Mouse (Mus musculus) layer of hippocampus, adult 18-20 months (tissue): ENCODE data around the gene Tasp1. TPM values are rescaled to one million over a fixed set of nuclear protein-coding genes. Genes with fewer than 3 reads are reported as not detected.
A peak's percentile ranks its signal among the peaks of the same experiment; 100 is the strongest.
"Not testable (repeated sequence)": the region's sequence is repeated elsewhere in the genome, so short reads cannot be mapped to it uniquely, and the experiment has no call there.

Experiments
- DNase-seq, 2 experiments: peaks; one replicate each; pipeline ENCODE4 v3.0.0; 2022; ENCODE audit warnings: low spot score in 2 of 2
- total RNA-seq, 2 experiments: library from RNA; stranded (reverse); gene quantifications; 2 replicates each; pipeline ENCODE4 v1.2.3; 2021

Tasp1 gene
- total RNA-seq, 2 experiments from 2014 or later: 30.5 to 31.8 TPM

DNA sequence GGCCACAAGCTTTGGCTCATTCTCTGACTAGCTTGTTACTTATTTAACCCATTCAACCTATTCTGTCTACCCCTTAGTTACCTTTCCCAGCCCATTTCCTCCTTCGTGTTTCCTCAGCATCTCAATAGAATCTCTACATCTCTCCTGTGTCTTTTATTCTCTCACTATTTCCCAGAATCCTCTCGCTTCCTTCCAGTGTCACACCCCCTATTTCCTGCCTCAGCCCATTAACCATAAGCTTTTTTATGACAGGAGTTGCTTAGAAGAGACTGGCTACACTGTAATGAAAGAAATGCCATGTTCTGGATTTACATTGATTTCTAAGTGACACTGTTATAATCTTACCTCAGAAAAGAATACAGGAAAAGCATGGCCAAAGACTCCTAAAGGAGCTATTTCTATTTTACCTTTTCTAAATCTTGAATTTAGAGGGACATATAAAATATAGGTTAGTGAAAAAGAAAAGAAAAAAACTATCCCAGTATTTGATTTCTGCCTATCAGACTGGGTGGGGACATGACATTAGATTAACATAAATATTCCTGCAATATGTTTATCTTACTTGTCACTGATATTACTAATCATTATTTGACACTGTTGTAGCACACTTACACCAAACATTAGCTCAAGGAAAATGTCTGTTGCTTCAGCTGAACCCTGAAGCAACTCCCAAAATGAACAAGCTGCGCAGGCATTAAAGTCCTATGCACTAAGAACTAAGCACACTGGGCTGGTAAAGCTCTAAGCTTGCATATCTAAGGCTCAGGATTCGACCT is 6.3 kb downstream of the Tasp1 start:
- DNase-seq: no peak

DNA sequence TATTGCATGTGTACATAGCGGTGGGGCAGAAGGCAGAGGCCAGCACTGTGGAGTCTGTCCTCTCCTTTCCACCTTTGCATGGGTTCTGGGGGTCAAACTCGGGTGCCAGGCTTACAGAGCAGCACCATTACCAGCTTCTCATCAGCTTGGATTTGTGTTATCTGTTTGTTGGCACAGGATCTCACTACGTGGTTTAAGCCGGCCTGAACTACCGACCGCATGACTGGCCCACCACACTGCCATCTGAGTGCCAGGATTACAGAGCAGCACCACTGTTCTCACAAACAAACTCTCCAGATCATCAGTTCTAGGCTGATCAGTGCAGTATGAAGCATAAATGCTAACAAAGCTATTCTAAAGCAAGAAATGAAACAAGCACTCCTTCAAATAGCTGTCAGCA is 8.5 kb downstream of the Tasp1 start:
- DNase-seq: no peak

DNA sequence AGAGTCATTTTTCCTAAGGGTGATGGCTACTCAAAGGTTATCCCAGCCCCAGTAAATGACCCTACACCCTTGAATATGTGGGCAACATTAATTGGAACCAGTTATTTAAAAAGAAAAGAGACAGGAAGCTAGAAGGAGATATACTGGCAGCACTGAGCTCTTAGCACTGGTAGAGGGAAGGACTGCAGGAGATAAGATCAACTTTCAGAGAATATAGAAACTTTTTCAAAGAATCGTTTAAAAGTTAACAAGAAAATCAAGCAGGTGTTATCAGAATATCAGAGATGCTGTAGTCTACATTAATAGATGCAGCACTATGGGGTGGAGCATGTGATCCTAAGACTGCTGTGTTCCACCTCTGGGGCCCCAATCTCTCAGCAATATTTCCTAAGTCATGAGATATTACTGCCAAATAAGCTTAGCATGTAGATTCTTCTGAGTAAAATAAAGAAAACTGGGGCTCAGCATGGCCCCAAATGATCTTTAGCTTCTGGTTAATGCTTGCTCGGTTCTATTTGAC is 14.9 kb downstream of the Tasp1 start:
- no peak for DNase-seq

DNA sequence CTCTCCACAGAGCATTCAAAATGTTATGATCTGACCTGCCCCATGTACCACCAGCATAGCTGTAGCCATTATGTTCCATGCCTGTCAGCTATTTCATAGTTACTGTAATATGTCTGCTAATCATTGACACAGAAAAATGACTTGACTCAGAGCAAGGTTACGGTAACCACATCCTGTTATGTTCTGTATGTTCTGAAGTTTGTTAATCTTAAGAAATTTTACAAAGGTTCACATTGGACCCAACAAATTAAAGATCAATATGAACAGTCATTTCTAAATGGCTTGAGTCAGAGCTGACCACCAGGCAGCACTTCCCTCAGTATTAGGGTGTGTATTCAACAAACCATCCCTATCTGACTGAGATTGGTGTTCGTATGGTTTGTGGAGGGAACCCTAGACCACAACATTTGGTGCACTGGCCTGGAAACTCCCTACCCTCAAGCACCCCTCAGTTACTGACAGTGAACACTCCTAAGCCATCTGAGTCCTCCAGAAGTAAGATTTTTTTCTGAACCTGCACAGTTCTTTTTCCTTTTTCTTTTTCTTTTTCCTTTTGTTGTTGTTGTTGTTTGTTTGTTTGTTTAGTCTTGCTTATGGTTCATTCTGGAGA is 24.0 kb downstream of the Tasp1 start:
- DNase-seq: no peak

DNA sequence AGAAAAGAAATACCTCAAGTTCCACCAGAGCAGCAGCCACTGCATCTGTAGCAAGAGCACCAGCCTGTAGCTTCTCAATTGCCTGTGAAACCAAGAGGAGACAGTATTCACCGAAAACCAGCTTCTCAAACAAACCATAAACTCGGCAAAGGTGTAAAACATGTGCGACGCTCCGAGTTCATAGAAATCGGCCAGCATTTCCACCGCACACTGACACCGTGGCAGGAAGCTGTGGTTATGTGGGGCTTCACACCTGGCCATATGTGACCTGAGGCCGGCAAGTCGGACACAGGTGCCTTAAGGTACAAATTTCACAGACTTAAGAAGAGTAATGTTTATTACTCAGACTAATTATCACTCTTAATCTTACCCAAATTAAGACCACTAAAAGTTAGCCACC is 24.5 kb downstream of the Tasp1 start:
- DNase-seq: no peak

DNA sequence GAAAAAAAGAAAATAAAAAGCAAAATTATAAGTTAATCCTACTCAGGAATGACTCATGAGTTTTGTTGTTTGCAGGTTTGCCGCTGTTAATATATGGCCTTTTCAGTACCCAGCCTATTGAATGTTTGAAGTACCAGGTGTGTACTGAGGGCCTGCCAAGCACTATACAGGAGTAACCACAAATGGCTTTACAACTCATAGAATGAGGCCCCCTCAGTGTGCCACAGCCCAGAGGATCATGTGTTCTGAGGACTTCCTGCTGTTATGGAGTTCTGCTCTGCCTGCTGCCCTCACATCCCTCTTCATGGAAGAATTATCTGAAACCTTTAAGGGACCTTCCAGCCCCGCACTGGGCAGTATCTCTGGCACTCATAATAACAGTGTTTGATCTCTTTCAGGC is 29.1 kb downstream of the Tasp1 start:
- no peak for DNase-seq

DNA sequence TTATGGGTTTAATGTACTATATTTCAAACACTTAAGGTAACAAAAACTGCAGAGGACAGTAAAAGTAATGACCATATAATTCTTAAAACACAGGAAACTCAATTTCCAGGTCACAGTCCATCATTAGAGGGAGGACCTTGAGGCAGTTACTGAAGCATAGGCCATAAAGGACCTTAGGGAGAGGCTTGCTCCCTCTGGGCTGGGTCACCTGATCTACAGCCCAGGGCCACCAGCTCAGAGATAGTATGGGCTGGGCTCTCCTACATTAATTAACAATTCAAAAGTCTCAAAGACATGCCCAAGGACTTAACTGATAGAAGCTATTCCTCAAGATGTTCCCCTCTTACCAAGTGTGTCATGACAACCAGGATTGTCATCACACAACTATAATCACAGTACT is 29.8 kb downstream of the Tasp1 start:
- no peak for DNase-seq

DNA sequence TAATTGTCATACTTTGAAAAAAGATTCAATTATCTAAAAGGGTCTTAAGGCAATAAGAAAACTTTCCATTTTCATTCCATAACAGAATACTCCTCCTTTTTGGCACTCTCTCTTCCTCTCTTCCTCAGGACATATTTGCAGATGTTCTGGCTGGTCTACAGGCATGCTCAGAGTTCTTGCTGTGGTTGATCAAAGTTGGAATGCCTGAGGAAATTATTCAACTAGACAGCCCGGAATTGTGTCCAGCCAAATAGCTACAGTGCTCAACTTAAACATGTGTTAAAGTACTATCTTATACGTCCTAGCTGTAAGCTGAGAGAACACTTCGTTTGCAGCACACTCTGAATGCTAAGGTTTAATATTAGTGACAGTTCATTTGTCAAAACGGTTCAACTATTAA is 41.7 kb downstream of the Tasp1 start:
- DNase-seq: no peak

DNA sequence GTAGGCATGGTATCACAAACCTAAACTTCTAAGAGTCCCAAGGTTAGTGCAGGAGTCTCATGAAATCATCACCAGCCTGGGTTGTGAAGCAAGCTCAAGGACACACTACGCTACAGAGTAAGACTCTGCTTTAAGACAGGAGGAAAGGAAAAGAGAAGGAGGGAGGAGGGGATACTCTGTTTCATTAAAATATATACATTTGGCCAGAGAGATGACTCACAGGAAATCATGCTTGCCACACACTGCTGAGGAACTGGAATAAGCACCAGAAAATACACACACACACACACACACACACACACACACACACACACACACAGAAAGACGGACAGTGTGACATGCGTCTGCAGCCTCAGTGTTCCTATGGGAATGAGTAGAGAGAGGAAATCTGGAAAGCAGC is 59.2 kb downstream of the Tasp1 start:
- DNase-seq: no peak

DNA sequence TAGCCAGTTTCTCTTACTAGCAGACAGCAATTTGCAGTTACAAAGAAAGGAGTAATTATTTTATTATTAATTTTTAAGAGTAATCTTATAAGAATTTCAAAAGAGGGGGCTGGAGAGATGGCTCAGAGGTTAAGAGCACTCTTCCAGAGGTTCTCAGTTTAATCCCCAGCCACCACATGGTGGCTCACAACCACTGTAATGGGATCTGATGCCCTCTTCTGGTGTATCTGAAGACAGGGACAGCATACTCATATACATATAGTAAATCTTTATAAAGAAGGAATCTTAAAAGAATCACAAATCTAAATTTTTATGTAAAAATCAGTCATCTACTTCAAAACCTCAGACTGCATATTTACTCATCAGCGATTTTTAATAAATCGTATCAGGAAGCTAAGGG is 68.4 kb downstream of the Tasp1 start:
- DNase-seq: no peak

DNA sequence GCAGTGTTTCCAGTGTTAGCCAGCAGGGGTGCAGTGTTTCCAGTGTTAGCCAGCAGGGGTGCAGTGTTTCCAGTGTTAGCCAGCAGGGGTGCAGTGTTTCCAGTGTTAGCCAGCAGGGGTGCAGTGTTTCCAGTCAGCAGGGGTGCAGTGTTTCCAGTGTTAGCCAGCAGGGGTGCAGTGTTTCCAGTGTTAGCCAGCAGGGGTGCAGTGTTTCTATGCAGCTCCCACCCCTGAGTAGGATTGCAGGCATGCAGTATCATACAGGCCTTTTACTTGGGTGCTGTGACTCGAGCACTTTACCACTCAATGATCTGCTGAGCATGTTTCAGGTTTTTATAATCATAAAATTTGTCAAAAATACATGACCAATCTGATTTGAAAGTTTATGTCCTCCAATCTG is 76.7 kb downstream of the Tasp1 start:
- DNase-seq: not testable (repeated sequence)

DNA sequence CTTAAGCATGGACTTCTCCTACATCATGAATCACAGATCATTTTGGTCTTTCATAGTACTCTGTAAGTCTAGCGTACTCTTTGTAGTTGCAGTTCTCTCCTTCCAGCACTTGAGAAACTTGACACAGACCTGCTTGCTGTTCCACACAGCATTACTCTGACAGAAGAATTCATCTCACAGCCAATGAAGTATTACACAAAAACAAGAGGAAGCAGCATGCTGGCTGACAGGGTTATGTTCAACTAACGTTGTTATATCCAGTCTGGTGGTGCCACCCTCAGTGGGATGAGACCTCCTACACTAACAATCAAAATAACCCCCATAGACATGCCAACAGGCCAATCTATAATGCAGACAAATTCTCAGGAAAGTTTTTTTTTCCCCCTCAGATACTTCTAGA is 99.2 kb downstream of the Tasp1 start:
- no peak for DNase-seq

DNA sequence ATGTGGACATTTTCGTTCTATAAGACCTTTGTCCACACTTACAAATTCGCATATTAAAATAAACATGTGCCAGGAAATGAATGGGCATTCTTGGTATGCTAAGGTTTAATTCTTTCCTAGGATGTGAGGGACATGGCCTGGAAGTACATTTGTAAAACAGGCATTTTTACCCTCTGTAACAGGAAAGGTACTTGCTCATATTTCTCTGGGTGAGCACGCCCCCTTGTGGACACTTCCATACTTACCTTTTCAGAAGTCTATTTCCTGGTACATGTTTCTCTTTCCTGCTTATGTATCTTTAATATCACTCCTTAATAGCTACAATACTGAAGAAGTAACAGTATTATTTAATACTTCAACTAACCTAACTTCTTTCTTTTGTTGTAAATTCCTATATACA is 100.3 kb downstream of the Tasp1 start:
- peak in 1 of 2 experiments; percentile 60 for DNase-seq

DNA sequence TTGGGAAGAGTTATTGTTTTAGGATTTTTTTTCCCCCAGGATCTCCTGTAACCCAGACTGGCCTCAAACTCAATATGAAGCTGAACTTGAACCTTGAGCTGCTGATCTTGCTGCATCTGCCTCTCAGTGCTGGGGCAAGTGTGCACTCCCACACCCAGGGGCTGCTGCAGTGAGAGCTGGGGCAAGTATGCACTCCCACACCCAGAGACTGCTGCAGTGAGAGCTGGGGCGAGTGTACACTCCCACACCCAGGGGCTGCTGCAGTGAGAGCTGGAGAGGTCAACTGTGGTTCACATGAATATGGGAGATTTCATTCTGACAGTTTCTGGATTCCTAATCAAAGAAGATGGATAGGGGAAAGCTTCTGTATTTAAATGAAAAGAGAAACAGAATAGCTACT is 117.8 kb downstream of the Tasp1 start:
- no peak for DNase-seq

DNA sequence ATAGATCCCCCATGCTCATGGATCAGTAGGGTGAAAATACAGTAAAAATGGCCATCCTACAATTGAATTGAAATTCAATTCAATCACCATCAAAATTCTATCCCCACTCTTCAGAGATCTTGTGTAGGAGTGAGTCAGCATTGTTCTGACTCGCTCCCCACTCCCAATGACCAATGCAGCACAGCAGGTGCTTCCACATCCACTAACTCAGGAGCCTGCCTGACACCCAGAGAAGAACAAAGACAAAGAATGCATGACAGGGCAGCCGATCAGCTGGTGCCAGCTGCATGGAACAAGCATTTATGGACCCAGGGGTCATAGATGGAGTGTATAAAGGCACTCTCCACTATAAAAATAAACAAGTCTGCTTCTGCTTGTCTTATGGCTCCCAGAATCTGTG is 129.0 kb downstream of the Tasp1 start:
- no peak for DNase-seq

DNA sequence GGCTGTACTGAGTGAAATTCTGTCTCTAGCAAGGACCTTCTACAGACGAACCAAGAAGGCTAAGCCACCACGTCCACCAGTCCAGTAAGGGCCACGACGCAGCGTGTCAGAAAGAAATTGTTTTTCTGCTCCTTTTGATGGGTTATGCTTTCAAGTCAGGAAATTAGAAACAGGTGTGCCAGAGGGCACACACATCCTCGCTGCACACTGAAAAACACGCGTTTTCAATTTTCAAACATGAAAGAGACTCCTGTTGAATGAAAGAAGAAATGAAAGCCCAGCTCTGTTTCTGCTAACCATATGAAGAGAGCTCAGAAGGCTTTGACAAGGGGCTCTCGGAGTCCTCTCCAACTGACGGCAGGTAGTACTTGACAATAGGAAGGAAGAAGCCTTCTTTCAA is 132.0 kb downstream of the Tasp1 start:
- DNase-seq: no peak

DNA sequence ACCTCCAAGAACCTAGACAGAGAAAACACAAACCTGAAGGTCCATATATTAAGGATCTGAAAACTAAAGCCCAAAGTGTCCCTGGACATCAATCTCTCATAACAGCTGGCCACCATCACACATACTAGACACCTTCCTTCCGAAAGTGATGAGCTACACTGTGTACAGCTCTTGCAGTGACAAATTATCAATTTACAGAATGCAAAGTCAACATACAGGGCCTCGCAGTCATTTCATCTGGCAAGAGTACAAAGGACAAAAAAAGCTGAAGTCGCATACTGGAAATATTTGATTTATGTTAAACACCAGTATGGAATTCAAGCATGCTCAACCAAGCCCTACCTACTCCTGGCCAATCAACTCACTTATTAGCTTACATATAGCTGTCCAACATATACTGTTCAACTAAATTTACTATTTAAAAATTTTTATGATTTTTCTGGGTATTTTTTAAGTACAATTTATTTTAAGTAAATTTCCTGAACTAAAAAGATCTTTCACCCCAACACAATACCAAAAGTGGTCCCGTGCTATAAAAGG is 132.5 kb downstream of the Tasp1 start:
- DNase-seq: no peak

DNA sequence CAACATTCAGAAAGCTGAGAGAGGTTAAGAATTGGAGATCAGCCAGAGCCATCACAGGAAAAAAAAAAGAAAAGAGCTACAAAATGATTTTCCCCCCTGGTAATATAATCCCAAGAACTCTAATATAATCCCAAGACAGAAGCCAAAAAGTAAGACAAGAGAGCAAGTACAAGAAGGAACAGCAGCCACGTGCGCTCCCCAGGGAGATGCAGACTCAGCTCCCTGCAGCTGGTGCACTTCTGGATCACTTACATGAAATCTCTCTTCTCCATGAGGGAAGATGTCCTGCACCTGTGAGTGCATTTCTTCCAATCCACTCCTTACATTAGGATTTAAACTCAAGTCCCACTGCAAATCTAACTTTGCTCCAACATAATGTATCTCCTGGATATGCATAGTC is 134.4 kb downstream of the Tasp1 start:
- no peak for DNase-seq

DNA sequence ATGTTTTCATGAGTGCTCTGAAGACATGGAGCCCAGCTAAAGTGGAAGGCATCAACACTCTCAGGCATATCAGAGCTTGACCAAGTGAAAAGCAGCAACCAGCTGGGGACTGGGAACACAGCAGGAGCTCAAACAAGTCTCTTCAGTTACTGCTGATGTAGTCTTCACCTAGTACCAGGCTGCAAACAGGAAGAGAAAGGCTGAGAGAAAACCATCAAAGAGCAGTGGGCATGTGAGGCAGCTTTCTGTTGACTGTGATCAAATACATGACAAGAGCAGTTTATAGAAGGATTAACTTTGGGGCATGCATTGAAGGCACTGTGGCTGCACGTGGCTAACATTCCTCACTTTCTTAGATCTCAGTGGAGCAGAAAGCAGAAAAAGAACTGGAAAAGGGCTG is 141.7 kb downstream of the Tasp1 start:
- DNase-seq: no peak

DNA sequence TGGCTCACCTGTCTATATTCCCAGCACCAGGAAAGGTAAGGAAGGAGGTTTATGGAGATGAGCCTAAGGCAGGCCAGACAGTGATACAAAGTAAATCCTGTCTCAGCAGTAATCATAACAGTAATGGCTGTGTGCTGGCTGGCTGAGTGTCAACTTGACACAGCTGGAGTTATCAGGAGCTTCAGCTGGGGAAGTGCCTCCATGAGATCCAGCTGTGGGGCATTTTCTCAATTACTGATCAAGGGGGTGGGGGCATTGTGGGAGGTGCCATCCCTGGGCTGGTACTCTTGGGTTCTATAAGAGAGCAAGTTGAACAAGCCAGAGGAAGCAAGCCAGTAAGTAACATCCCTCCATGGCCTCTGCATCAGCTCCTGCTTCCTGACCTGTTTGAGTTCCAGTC is 145.2 kb downstream of the Tasp1 start:
- DNase-seq: not testable (repeated sequence)

DNA sequence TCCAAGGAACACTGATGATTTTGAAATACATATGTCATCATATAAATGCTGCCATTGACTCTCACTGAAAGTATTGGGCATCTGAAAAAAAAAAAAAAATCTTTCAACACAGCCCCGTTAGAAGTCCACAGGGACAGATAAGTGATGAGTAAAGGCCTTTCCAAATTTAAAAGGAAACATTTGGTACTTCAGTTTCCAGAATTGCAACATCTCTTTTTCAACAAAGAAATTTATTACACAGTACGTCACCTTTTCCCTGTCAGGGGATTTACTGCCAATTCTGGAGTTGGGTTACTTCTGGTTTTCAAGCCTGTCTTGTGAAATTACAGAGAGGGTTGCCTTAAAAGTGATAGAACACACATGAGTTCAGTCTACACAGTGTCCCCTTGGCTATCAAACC is 146.8 kb downstream of the Tasp1 start:
- no peak for DNase-seq

DNA sequence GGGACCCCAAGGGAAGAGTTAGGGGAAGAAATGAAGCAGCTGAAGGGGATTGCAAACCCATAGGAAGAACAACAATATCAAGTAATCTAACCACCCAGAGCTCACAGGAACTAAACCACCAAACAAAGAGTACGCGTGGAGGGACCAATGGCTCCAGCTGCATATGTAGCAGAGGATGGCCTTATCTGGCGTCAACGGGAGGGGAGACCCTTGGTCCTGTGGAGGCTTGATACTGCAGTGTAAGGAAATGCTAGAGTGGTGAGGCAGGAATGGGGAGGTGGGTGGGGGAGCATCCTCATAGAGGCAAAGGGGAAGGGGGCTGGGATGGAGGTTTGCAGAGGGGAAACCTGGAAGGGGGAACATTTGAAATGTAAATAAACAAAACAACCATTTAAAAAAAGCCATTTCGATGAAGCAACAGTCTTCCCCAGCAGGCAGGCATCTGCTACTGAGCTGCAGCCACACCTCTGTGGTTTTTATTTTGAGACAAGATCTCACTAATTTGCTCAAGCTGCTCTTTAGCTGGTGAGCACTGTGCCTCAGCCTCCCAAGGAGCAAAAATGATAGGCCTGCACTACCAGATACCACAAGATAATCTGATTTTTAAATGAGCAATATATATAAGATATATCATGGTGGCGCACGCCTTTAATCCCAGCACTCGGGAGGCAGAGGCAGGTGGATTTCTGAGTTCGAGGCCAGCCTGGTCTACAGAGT is 160.0 kb downstream of the Tasp1 start:
- no peak for DNase-seq
